ENCODE assay signal across 20 mouse cellular contexts in genomic region chr4:134750825-134751224, GRCm38 (mm10). TPM values are rescaled to one million over a fixed set of nuclear protein-coding genes. Genes with fewer than 3 reads are reported as not detected.
DNase-seq lines count a peak whose midpoint lies in the region; ATAC-seq and TF ChIP-seq lines count a peak whose summit lies in the region.
"Had no signal": no experiment of that assay in that cellular context is flagged by ENCODE, and none has a peak within 500 bp of the region (broad histone marks: within the 10 kb centered on the region; RNA-seq: fewer than 3 reads in every experiment).

No protein-coding gene starts in this region.

- no peak overlapping the region for H3K9ac ChIP-seq in embryonic facial prominence, embryonic 13.5 days
- H3K9ac ChIP-seq in limb, embryonic 15.5 days = no peak overlapping the region
- no peak overlapping the region for H3K9ac ChIP-seq in stomach, embryonic 16.5 days (ENCODE audit: low read length)
- H3K9ac ChIP-seq in kidney, embryonic 16.5 days (replicated peaks; ENCODE audit: low read length) = no peak overlapping the region
- H3K9ac ChIP-seq: forebrain, embryonic 15.5 days had no signal

- 52% methylated on average over 6 of the region's 6 CpGs for WGBS in thymus, adult 2 months
- WGBS in embryonic facial prominence, embryonic 13.5 days = 68% methylated on average over 6 of the region's 6 CpGs
- 62% methylated on average over 6 of the region's 6 CpGs for WGBS in limb, embryonic 15.5 days
- WGBS in stomach, embryonic 16.5 days = 72% methylated on average over 6 of the region's 6 CpGs
- 77% methylated on average over 6 of the region's 6 CpGs for WGBS in kidney, embryonic 16.5 days

- no peaks in the 10 kb centered on the region for H3K27me3 ChIP-seq in thymus, adult 2 months (ENCODE audit: control insufficient read depth, insufficient read depth, low read length)
- 0 out of 2 replicates have a peak, but pooled peaks cover 4% of the 10 kb centered on the region for H3K27me3 ChIP-seq in embryonic facial prominence, embryonic 13.5 days
- H3K27me3 ChIP-seq in limb, embryonic 15.5 days = no peaks in the 10 kb centered on the region
- no peaks in the 10 kb centered on the region for H3K27me3 ChIP-seq in stomach, embryonic 16.5 days (ENCODE audit: control insufficient read depth, insufficient read depth, low read length)
- no peaks in the 10 kb centered on the region for H3K27me3 ChIP-seq in kidney, embryonic 16.5 days (ENCODE audit: insufficient read depth, low read length)
- H3K27me3 ChIP-seq: forebrain, embryonic 15.5 days had no signal

- peaks cover 69% of the 10 kb centered on the region for H3K4me1 ChIP-seq in thymus, adult 2 months (replicated peaks; ENCODE audit: control insufficient read depth, insufficient read depth, low read length)
- H3K4me1 ChIP-seq in embryonic facial prominence, embryonic 13.5 days = peaks cover 52% of the 10 kb centered on the region
- peaks cover 37% of the 10 kb centered on the region for H3K4me1 ChIP-seq in limb, embryonic 15.5 days
- peaks cover 38% of the 10 kb centered on the region for H3K4me1 ChIP-seq in stomach, embryonic 16.5 days (ENCODE audit: control insufficient read depth, insufficient read depth, low read length)
- peaks cover 50% of the 10 kb centered on the region for H3K4me1 ChIP-seq in kidney, embryonic 16.5 days (ENCODE audit: insufficient read depth, low read length)
- H3K4me1 ChIP-seq: forebrain, embryonic 15.5 days had no signal

- peaks cover 3% of the 10 kb centered on the region; the same call in 1 of the 2 replicates for H3K36me3 ChIP-seq in thymus, adult 2 months (ENCODE audit: control insufficient read depth, insufficient read depth, low read length)
- H3K36me3 ChIP-seq in embryonic facial prominence, embryonic 13.5 days = peaks cover 66% of the 10 kb centered on the region
- H3K36me3 ChIP-seq in limb, embryonic 15.5 days = peaks cover 59% of the 10 kb centered on the region
- H3K36me3 ChIP-seq in stomach, embryonic 16.5 days (ENCODE audit: control insufficient read depth, insufficient read depth, low read length) = peaks cover 9% of the 10 kb centered on the region
- H3K36me3 ChIP-seq in kidney, embryonic 16.5 days (ENCODE audit: insufficient read depth, low read length) = peaks cover 18% of the 10 kb centered on the region
- H3K36me3 ChIP-seq: forebrain, embryonic 15.5 days had no signal

- H3K9me3 ChIP-seq in embryonic facial prominence, embryonic 13.5 days = no peaks in the 10 kb centered on the region
- H3K9me3 ChIP-seq in limb, embryonic 15.5 days = no peaks in the 10 kb centered on the region
- H3K9me3 ChIP-seq in stomach, embryonic 16.5 days (replicated peaks; ENCODE audit: control insufficient read depth, low read length) = no peaks in the 10 kb centered on the region
- no peaks in the 10 kb centered on the region for H3K9me3 ChIP-seq in kidney, embryonic 16.5 days (ENCODE audit: low read length)
- H3K9me3 ChIP-seq: forebrain, embryonic 15.5 days; G1E; hindbrain, embryonic 10.5 days had no signal

- H3K27ac ChIP-seq in thymus, adult 2 months (ENCODE audit: control insufficient read depth, insufficient read depth, low read length) = peak overlapping the region; percentile 81
- peak overlapping the region; percentile 75 for H3K27ac ChIP-seq in embryonic facial prominence, embryonic 13.5 days
- peak overlapping the region; percentile 57; the same call in 1 of the 2 replicates for H3K27ac ChIP-seq in limb, embryonic 15.5 days
- H3K27ac ChIP-seq in stomach, embryonic 16.5 days (ENCODE audit: low read length) = peak overlapping the region; percentile 76
- H3K27ac ChIP-seq in kidney, embryonic 16.5 days (ENCODE audit: low read length) = no peak overlapping the region
- H3K27ac ChIP-seq: hindbrain, postnatal 0 days had no signal

- ATAC-seq in embryonic facial prominence, embryonic 13.5 days (ENCODE audit: insufficient number of reproducible peaks, insufficient read depth, low FRiP score, low TSS enrichment, low read depth) = no peak
- ATAC-seq in limb, embryonic 15.5 days (ENCODE audit: insufficient number of reproducible peaks, low FRiP score, low TSS enrichment, low read depth) = no peak
- no peak for ATAC-seq in stomach, embryonic 16.5 days (ENCODE audit: insufficient read depth, low FRiP score)
- no peak for ATAC-seq in kidney, embryonic 16.5 days (ENCODE audit: low FRiP score, low TSS enrichment)
- ATAC-seq: forebrain, embryonic 15.5 days; hindbrain, postnatal 0 days had no signal

- no peak for TF ChIP-seq POLR2A in thymus, adult 2 months (IDR thresholded peaks at IDR 0.05; ENCODE audit: control insufficient read depth, extremely low read depth, insufficient read depth, low read length, poor library complexity)

- 0 out of 2 replicates have a peak overlapping the region, but pooled peaks have one; percentile 14 for H3K4me2 ChIP-seq in embryonic facial prominence, embryonic 13.5 days
- no peak overlapping the region for H3K4me2 ChIP-seq in limb, embryonic 15.5 days
- no peak overlapping the region for H3K4me2 ChIP-seq in stomach, embryonic 16.5 days (ENCODE audit: low read depth, low read length)
- H3K4me2 ChIP-seq in kidney, embryonic 16.5 days (replicated peaks; ENCODE audit: low read depth, low read length) = no peak overlapping the region
- H3K4me2 ChIP-seq: forebrain, embryonic 15.5 days had no signal

- TF ChIP-seq CTCF in thymus, adult 2 months (IDR thresholded peaks at IDR 0.05; ENCODE audit: borderline replicate concordance, control insufficient read depth, extremely low read depth, insufficient read depth, low read length, poor library complexity) = no peak

- DNase-seq in thymus, adult 2 months = peak; percentile 22
- DNase-seq in thymus, postnatal 4 days = no peak
- DNase-seq in ovary, adult 18-20 months (ENCODE audit: low spot score) = no peak
- no peak for DNase-seq in cerebellum, postnatal 36 days
- DNase-seq: adrenal gland, postnatal 14 days; cerebellum, postnatal 25 days; gastrocnemius, postnatal 36 days; kidney, adult 11 months; kidney, postnatal 14 days; left cerebral cortex, postnatal 4 days; midbrain, embryonic 14.5 days; retina, postnatal 1 day had no signal

- H3K4me3 ChIP-seq in thymus, adult 2 months (ENCODE audit: control insufficient read depth, insufficient read depth, low read length) = no peak overlapping the region
- H3K4me3 ChIP-seq in embryonic facial prominence, embryonic 13.5 days = no peak overlapping the region
- H3K4me3 ChIP-seq in limb, embryonic 15.5 days = no peak overlapping the region
- no peak overlapping the region for H3K4me3 ChIP-seq in stomach, embryonic 16.5 days (replicated peaks; ENCODE audit: low read length)
- H3K4me3 ChIP-seq in kidney, embryonic 16.5 days (ENCODE audit: low read length) = no peak overlapping the region
- H3K4me3 ChIP-seq: forebrain, embryonic 15.5 days; hindbrain, embryonic 10.5 days had no signal

RNA-seq across cellular contexts. Expression of gene Ldlrap1, which starts 17.0 kb away (rescaled TPM):
- 25.3 and 26.0 TPM in 2 replicates for polyA plus RNA-seq in thymus, adult 2 months (2012; rRNA removed)
- polyA plus RNA-seq in embryonic facial prominence, embryonic 13.5 days (2015; fragmentation: Nextera tagmentation; extraction: Ambion mirVana) = 25.6 and 27.2 TPM in 2 replicates
- polyA plus RNA-seq in limb, embryonic 15.5 days (2015; fragmentation: Nextera tagmentation; extraction: Ambion mirVana) = 31.8 and 33.9 TPM in 2 replicates
- polyA plus RNA-seq in stomach, embryonic 16.5 days (2015; fragmentation: Nextera tagmentation; extraction: Ambion mirVana) = 25.6 and 26.7 TPM in 2 replicates
- polyA plus RNA-seq in kidney, embryonic 16.5 days (2015; fragmentation: Nextera tagmentation; extraction: Ambion mirVana) = 21.7 and 23.1 TPM in 2 replicates

RNA-seq across cellular contexts. Expression of gene Man1c1, which starts 46.7 kb away (rescaled TPM):
- polyA plus RNA-seq in thymus, adult 2 months (2012; rRNA removed) = 4.4 and 5.5 TPM in 2 replicates
- polyA plus RNA-seq in embryonic facial prominence, embryonic 13.5 days (2015; fragmentation: Nextera tagmentation; extraction: Ambion mirVana) = 2.4 and 2.7 TPM in 2 replicates
- 4.7 and 5.6 TPM in 2 replicates for polyA plus RNA-seq in limb, embryonic 15.5 days (2015; fragmentation: Nextera tagmentation; extraction: Ambion mirVana)
- 1.3 and 1.6 TPM in 2 replicates for polyA plus RNA-seq in stomach, embryonic 16.5 days (2015; fragmentation: Nextera tagmentation; extraction: Ambion mirVana)
- polyA plus RNA-seq in kidney, embryonic 16.5 days (2015; fragmentation: Nextera tagmentation; extraction: Ambion mirVana) = 3.5 and 3.7 TPM in 2 replicates
- polyA plus RNA-seq: G1E had no signal
